Mouse (Mus musculus): ENCODE measurements at regions not wholly inside any gene's neighbourhood (a gene's known extent, or its start where the extent isn't known, plus 50 kb on each side); places are given as distances from the start of the nearest gene placed in this dataset.

GRCm38 (mm10) chr11:112990751-112991150, 208.7 kb downstream of the Sox9 start:
- no peaks in the 10 kb centered on the region for H3K27me3 ChIP-seq (replicated peaks; ENCODE audit: insufficient read depth, low read length)
- H3K4me3 ChIP-seq (ENCODE audit: low read depth, low read length), result no peak overlapping the region
- no peak overlapping the region for H3K27ac ChIP-seq (ENCODE audit: low read length)
- TF ChIP-seq CTCF (IDR thresholded peaks at IDR 0.05) (no peak), EP300 (IDR thresholded peaks at IDR 0.05) (no peak)
- peaks cover 32% of the 10 kb centered on the region for H3K4me1 ChIP-seq (ENCODE audit: insufficient read depth, low read depth, low read length)
- no peaks in the 10 kb centered on the region for H3K9me3 ChIP-seq (ENCODE audit: low read length)
- ATAC-seq (no peak), DNase-seq (ENCODE audit: low spot score) (no peak)
- no peaks in the 10 kb centered on the region for H3K36me3 ChIP-seq (ENCODE audit: insufficient read depth, low read length)
- H3K9ac ChIP-seq (replicated peaks; ENCODE audit: low read depth), result no peak overlapping the region
- no peak overlapping the region for H3K4me2 ChIP-seq (replicated peaks; ENCODE audit: low read depth, low read length)
- 54% methylated on average over 11 of the region's 11 CpGs for WGBS

GRCm38 (mm10) chr11:112991862-112992261, 209.8 kb downstream of the Sox9 start:
- Histone ChIP-seq H3K27me3 (replicated peaks; ENCODE audit: insufficient read depth, low read length) (no peaks in the 10 kb centered on the region), H3K9me3 (ENCODE audit: low read length) (no peaks in the 10 kb centered on the region), H3K27ac (ENCODE audit: low read length) (peak overlapping the region; percentile 26), H3K36me3 (ENCODE audit: insufficient read depth, low read length) (no peaks in the 10 kb centered on the region), H3K4me1 (ENCODE audit: insufficient read depth, low read depth, low read length) (peaks cover 32% of the 10 kb centered on the region), H3K4me2 (replicated peaks; ENCODE audit: low read depth, low read length) (no peak overlapping the region), H3K9ac (replicated peaks; ENCODE audit: low read depth) (no peak overlapping the region), H3K4me3 (ENCODE audit: low read depth, low read length) (no peak overlapping the region)
- peak; percentile 42; the same call in 1 of the 2 replicates for ATAC-seq
- WGBS, result 25% methylated on average over 13 of the region's 13 CpGs
- DNase-seq (ENCODE audit: low spot score), result peak; percentile 40
- TF ChIP-seq EP300 (IDR thresholded peaks at IDR 0.05), result no peak
- no peak for TF ChIP-seq CTCF (IDR thresholded peaks at IDR 0.05)

- Histone ChIP-seq H3K36me3 (ENCODE audit: insufficient read depth, low read length) (no peaks in the 10 kb centered on the region), H3K4me3 (ENCODE audit: low read depth, low read length) (no peak overlapping the region), H3K4me2 (replicated peaks; ENCODE audit: low read depth, low read length) (no peak overlapping the region), H3K27me3 (replicated peaks; ENCODE audit: insufficient read depth, low read length) (no peaks in the 10 kb centered on the region), H3K4me1 (ENCODE audit: insufficient read depth, low read depth, low read length) (0 out of 2 replicates have a peak, but pooled peaks cover 8% of the 10 kb centered on the region), H3K9ac (replicated peaks; ENCODE audit: low read depth) (no peak overlapping the region), H3K27ac (ENCODE audit: low read length) (no peak overlapping the region), H3K9me3 (ENCODE audit: low read length) (no peaks in the 10 kb centered on the region)
- peak; percentile 25 for DNase-seq (ENCODE audit: low spot score)
- peak; percentile 66 for ATAC-seq
- peak; percentile 55 for TF ChIP-seq EP300 (IDR thresholded peaks at IDR 0.05)
- TF ChIP-seq CTCF (IDR thresholded peaks at IDR 0.05), result no peak
- 36% methylated on average over 5 of the region's 5 CpGs for WGBS
These were observed 217.0 kb downstream of the Sox9 start for GRCm38 (mm10) chr11:112998777-112999583.

- DNase-seq (ENCODE audit: low spot score) (no peak), ATAC-seq (no peak)
- Histone ChIP-seq H3K36me3 (ENCODE audit: insufficient read depth, low read length) (no peaks in the 10 kb centered on the region), H3K27me3 (replicated peaks; ENCODE audit: insufficient read depth, low read length) (no peaks in the 10 kb centered on the region), H3K9ac (replicated peaks; ENCODE audit: low read depth) (no peak overlapping the region), H3K4me1 (ENCODE audit: insufficient read depth, low read depth, low read length) (0 out of 2 replicates have a peak, but pooled peaks cover 8% of the 10 kb centered on the region), H3K27ac (ENCODE audit: low read length) (no peak overlapping the region), H3K9me3 (ENCODE audit: low read length) (no peaks in the 10 kb centered on the region), H3K4me2 (replicated peaks; ENCODE audit: low read depth, low read length) (no peak overlapping the region), H3K4me3 (ENCODE audit: low read depth, low read length) (no peak overlapping the region)
- TF ChIP-seq CTCF (IDR thresholded peaks at IDR 0.05), result no peak
- no peak for TF ChIP-seq EP300 (IDR thresholded peaks at IDR 0.05)
- WGBS, result 82% methylated on average over 6 of the region's 6 CpGs
These were observed 219.0 kb downstream of the Sox9 start for GRCm38 (mm10) chr11:113001071-113001470.

- Histone ChIP-seq H3K4me3 (ENCODE audit: low read depth, low read length) (no peak overlapping the region), H3K36me3 (ENCODE audit: insufficient read depth, low read length) (no peaks in the 10 kb centered on the region), H3K27me3 (replicated peaks; ENCODE audit: insufficient read depth, low read length) (no peaks in the 10 kb centered on the region), H3K9ac (replicated peaks; ENCODE audit: low read depth) (no peak overlapping the region), H3K4me1 (ENCODE audit: insufficient read depth, low read depth, low read length) (no peaks in the 10 kb centered on the region), H3K9me3 (ENCODE audit: low read length) (no peaks in the 10 kb centered on the region), H3K4me2 (replicated peaks; ENCODE audit: low read depth, low read length) (no peak overlapping the region), H3K27ac (ENCODE audit: low read length) (no peak overlapping the region)
- 56% methylated on average over 9 of the region's 9 CpGs for WGBS
- no peak for ATAC-seq
- TF ChIP-seq EP300 (IDR thresholded peaks at IDR 0.05) (no peak), CTCF (IDR thresholded peaks at IDR 0.05) (no peak)
- DNase-seq (ENCODE audit: low spot score), result no peak
These were observed 223.9 kb downstream of the Sox9 start for GRCm38 (mm10) chr11:113005895-113006294.

- no peaks in the 10 kb centered on the region for H3K36me3 ChIP-seq (ENCODE audit: insufficient read depth, low read length)
- peak; percentile 52 for ATAC-seq
- H3K4me3 ChIP-seq (ENCODE audit: low read depth, low read length), result no peak overlapping the region
- TF ChIP-seq CTCF (IDR thresholded peaks at IDR 0.05) (no peak), EP300 (IDR thresholded peaks at IDR 0.05) (no peak)
- H3K27ac ChIP-seq (ENCODE audit: low read length), result no peak overlapping the region
- H3K9me3 ChIP-seq (ENCODE audit: low read length), result no peaks in the 10 kb centered on the region
- peak; percentile 16 for DNase-seq (ENCODE audit: low spot score)
- H3K9ac ChIP-seq (replicated peaks; ENCODE audit: low read depth), result no peak overlapping the region
- no peaks in the 10 kb centered on the region for H3K4me1 ChIP-seq (ENCODE audit: insufficient read depth, low read depth, low read length)
- H3K27me3 ChIP-seq (replicated peaks; ENCODE audit: insufficient read depth, low read length), result no peaks in the 10 kb centered on the region
- H3K4me2 ChIP-seq (replicated peaks; ENCODE audit: low read depth, low read length), result no peak overlapping the region
- WGBS, result 55% methylated on average over 4 of the region's 4 CpGs
These were observed 226.5 kb downstream of the Sox9 start for GRCm38 (mm10) chr11:113008521-113008920.

Data from lung, postnatal 0 days (tissue).